Mouse (Mus musculus) kidney, postnatal 0 days (tissue): ENCODE measurements around the gene Vezf1. TPM values are rescaled to one million over a fixed set of nuclear protein-coding genes. Genes with fewer than 3 reads are reported as not detected.

Experiments used
- ATAC-seq: fragments of 200-750 bp; cut with Nextera tagmentation; replicated peaks from 2 replicates; pipeline ENCODE4 v1.8.0; 2017; ENCODE audit warnings: low read depth, moderate number of reproducible peaks, moderate TSS enrichment, moderate library complexity; ENCODE audit not compliant: low FRiP score
- DNase-seq: peaks from one replicate; pipeline ENCODE4 v3.0.0-alpha.2; 2016; ENCODE audit warnings: low spot score
- H3K27ac ChIP-seq: fragments of 300-500 bp; sonication (generic); 2 replicates; pipeline ENCODE4 v1.5.1; 2014; ENCODE audit warnings: mild to moderate bottlenecking
- H3K27me3 ChIP-seq: fragments of 300-500 bp; sonication (generic); 2 replicates; pipeline ENCODE4 v1.6.1; 2014; ENCODE audit warnings: low read length, mixed read lengths; ENCODE audit not compliant: insufficient read depth
- H3K36me3 ChIP-seq: fragments of 300-500 bp; sonication (generic); 2 replicates; pipeline ENCODE4 v1.6.1; 2014; ENCODE audit warnings: low read length, mixed read lengths; ENCODE audit not compliant: insufficient read depth
- H3K4me1 ChIP-seq: fragments of 300-500 bp; sonication (generic); replicated peaks from 2 replicates; pipeline ENCODE4 v1.6.1; 2014; ENCODE audit warnings: antibody characterized with exemption, low read length, mixed read lengths; ENCODE audit not compliant: insufficient read depth
- H3K4me2 ChIP-seq: fragments of 300-500 bp; sonication (generic); 2 replicates; pipeline ENCODE4 v1.6.1; 2014; ENCODE audit warnings: mild to moderate bottlenecking, low read length, moderate library complexity, mixed read lengths
- H3K4me3 ChIP-seq: fragments of 300-500 bp; sonication (generic); replicated peaks from 2 replicates; pipeline ENCODE4 v1.5.1; 2014; ENCODE audit warnings: low read depth, low read length
- H3K9ac ChIP-seq: fragments of 300-500 bp; sonication (generic); 2 replicates; pipeline ENCODE4 v1.6.1; 2014; ENCODE audit warnings: low read depth, low read length
- H3K9me3 ChIP-seq: fragments of 300-500 bp; sonication (generic); replicated peaks from 2 replicates; pipeline ENCODE4 v1.6.1; 2016; ENCODE audit warnings: low read length, inconsistent platforms, mixed read lengths
- CTCF ChIP-seq: IDR thresholded peaks from 2 replicates; pipeline ENCODE4 v1.5.1; 2016; ENCODE audit warnings: antibody characterized with exemption, low read depth, mild to moderate bottlenecking, moderate library complexity
- WGBS: fragments of 180-500 bp; shearing (Covaris S2); extraction: QIAGEN DNeasy Blood & Tissue Kit; methylation state at CpG from one replicate; pipeline ENCODE4 v1.1.7; 2014; 5-methylcytosine and 5-hydroxymethylcytosine counted together
- polyA plus RNA-seq: library from polyadenylated mRNA; unstranded; fragments of >200 nt; fragmentation: Nextera tagmentation; extraction: Ambion mirVana; gene quantifications from 2 replicates; pipeline ENCODE4 v1.2.1, GENCODE M21; 2015

Gene Vezf1
- polyA plus RNA-seq, 1 experiment from 2014 or later = 39.8 TPM

- WGBS = 79% methylated on average over 4 of the region's 4 CpGs
- Histone ChIP-seq H3K9me3 (no peaks in the 10 kb centered on the region), H3K4me1 (0 out of 2 replicates have a peak, but pooled peaks cover 6% of the 10 kb centered on the region), H3K4me2 (no peak overlapping the region), H3K27me3 (no peaks in the 10 kb centered on the region), H3K4me3 (no peak overlapping the region), H3K27ac (no peak overlapping the region), H3K36me3 (no peaks in the 10 kb centered on the region), H3K9ac (no peak overlapping the region)
- DNase-seq (no peak), ATAC-seq (no peak)
- TF ChIP-seq CTCF = no peak
Observed at GRCm38 (mm10) chr11:88045878-88046277, 22.2 kb upstream of the Vezf1 start.

DNA sequence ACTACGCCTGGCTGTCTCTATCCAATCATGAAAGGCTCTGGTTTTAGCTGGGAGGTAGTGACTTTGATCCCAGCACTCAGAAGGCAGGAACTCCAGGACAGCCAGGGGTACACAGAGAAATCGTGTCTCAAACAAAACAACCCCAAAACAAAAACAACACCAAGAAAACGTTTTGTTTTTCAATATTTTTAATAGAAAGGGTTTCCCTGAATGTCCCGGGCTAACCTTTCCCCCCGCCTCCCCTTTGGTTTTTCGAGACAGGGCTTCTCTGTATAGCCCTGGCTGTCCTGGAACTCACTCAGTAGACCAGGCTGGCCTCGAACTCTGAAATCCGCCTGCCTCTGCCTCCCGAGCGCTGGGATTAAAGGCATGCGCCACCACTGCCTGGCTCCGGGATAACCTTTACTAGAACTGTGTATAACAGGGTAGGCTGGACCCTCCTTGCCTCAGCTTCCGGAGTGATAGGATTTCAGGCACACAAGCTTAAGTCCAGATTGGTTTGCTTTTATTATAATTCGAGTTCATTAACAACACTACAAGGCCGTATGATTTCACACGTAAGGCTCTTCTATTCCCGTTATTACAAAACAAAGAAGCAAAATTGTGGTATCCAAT is 21.6 kb upstream of the Vezf1 start:
- no peak for DNase-seq
- WGBS = 54% methylated on average over 17 of the region's 17 CpGs

GRCm38 (mm10) chr11:88046944-88047794 is 20.9 kb upstream of the Vezf1 start, which contains the start of gene Srsf1:
Gene Srsf1, plus strand, starts transcription at chr11:88047373.
- Histone ChIP-seq H3K9ac (peak within 1 kb of the TSS; percentile 99), H3K9me3 (no peaks in the 10 kb centered on the region), H3K4me1 (0 out of 2 replicates have a peak, but pooled peaks cover 7% of the 10 kb centered on the region), H3K27ac (peak within 1 kb of the TSS; percentile 99), H3K4me2 (peak within 1 kb of the TSS; percentile 60), H3K4me3 (peak within 1 kb of the TSS; percentile 98), H3K36me3 (no peaks in the 10 kb centered on the region), H3K27me3 (no peaks in the 10 kb centered on the region)
- DNase-seq = peak; percentile 99
- peak; percentile 18; the same call in 1 of the 2 replicates for TF ChIP-seq CTCF
- peak; percentile 92 for ATAC-seq
- under 1% methylated on average over 59 of the region's 60 CpGs for WGBS

More for the DNA sequence above, 21.6 kb upstream of the Vezf1 start:
- Histone ChIP-seq H3K36me3 (no peaks in the 10 kb centered on the region), H3K4me2 (peak overlapping the region; percentile 60), H3K27ac (peak overlapping the region; percentile 99; the same call in 1 of the 2 replicates), H3K27me3 (no peaks in the 10 kb centered on the region), H3K9me3 (no peaks in the 10 kb centered on the region), H3K9ac (peak overlapping the region; percentile 99), H3K4me1 (0 out of 2 replicates have a peak, but pooled peaks cover 7% of the 10 kb centered on the region), H3K4me3 (peak overlapping the region; percentile 98)
- TF ChIP-seq CTCF = no peak
- no peak for ATAC-seq

DNA sequence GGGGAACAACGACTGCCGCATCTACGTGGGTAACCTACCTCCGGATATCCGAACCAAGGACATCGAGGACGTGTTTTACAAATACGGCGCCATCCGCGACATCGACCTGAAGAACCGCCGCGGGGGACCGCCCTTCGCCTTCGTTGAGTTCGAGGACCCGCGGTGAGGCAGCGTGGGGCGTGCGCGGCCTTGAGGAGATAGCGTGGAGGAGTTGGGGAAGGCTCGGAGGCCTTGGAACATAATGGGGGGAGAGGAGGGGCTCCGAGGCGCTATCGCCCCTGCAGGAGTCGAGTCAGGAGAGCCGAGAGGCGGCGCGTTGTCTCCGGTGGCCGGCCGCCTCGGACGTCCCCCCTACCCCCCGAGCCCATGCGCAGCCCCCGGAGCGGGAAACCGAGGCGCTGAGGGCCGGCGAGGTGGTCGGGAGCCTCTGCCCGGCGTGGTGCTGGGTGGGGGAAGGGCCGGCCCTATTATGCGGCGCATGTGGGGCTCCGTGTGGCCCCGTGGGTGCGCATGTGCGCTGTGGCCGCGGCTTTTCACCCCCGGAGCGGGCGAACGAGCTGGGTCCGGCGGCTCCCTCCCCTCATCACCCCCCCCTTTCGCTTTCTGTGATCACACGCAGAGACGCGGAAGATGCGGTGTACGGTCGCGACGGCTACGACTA is 20.1 kb upstream of the Vezf1 start:
- H3K9ac ChIP-seq = peak overlapping the region; percentile 99
- H3K4me1 ChIP-seq = 0 out of 2 replicates have a peak, but pooled peaks cover 7% of the 10 kb centered on the region
- H3K27me3 ChIP-seq = no peaks in the 10 kb centered on the region
- DNase-seq = peak; percentile 73
- peak; percentile 63 for ATAC-seq
- H3K4me2 ChIP-seq = peak overlapping the region; percentile 60
- no peaks in the 10 kb centered on the region for H3K9me3 ChIP-seq
- peak overlapping the region; percentile 99 for H3K27ac ChIP-seq
- peak overlapping the region; percentile 98 for H3K4me3 ChIP-seq
- no peaks in the 10 kb centered on the region for H3K36me3 ChIP-seq
- no peak for TF ChIP-seq CTCF
- whole genome bisulfite sequencing = under 1% methylated on average over 73 of the region's 76 CpGs

- H3K27ac ChIP-seq = no peak overlapping the region
- no peaks in the 10 kb centered on the region for H3K9me3 ChIP-seq
- ATAC-seq (no peak), DNase-seq (no peak)
- peak overlapping the region; percentile 60 for H3K4me2 ChIP-seq
- peak overlapping the region; percentile 99; the same call in 1 of the 2 replicates for H3K9ac ChIP-seq
- H3K27me3 ChIP-seq = no peaks in the 10 kb centered on the region
- H3K36me3 ChIP-seq = no peaks in the 10 kb centered on the region
- 0 out of 2 replicates have a peak, but pooled peaks have one; percentile 3 for TF ChIP-seq CTCF
- peak overlapping the region; percentile 98 for H3K4me3 ChIP-seq
- 0 out of 2 replicates have a peak, but pooled peaks cover 7% of the 10 kb centered on the region for H3K4me1 ChIP-seq
- 9% methylated on average over 26 of the region's 26 CpGs for WGBS
Observed at GRCm38 (mm10) chr11:88048961-88049670, 19.0 kb upstream of the Vezf1 start.
